Mouse (Mus musculus): Measurements from ENCODE around the gene Aadacl3. TPM values are rescaled to one million over a fixed set of nuclear protein-coding genes. Genes with fewer than 3 reads are reported as not detected.
A peak's percentile ranks its signal among the peaks of the same experiment; 100 is the strongest.

The Aadacl3 gene
- total RNA-seq (2021): not detected
- long read RNA-seq, experiment 1: 0 reads
- long read RNA-seq, experiment 2: 0 reads

DNA sequence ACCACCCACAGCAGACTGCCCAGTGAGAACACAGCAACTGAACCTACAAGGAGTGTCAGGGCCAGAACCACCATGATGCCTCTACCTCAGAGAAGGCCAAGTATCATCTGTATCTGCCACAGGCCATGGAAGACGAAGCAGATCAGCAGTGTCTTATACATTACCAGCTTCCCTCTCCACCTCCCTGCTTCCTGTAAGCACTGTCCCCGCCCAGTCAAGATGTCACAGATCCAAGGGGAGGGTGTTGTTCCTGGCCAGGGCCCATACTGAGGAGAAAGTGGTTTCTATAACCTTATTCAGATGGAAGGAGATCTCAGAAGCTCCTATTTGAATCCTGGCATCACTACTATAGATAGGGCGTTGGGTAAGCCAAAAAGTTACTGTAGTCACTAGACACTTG lies at the start of gene Aadacl3:
Aadacl3 (minus strand) TSS at position 101 of the 400 bp plus-strand sequence.
- intact Hi-C loops (cut with DNase I): no loop called here
- no peak for DNase-seq

DNA sequence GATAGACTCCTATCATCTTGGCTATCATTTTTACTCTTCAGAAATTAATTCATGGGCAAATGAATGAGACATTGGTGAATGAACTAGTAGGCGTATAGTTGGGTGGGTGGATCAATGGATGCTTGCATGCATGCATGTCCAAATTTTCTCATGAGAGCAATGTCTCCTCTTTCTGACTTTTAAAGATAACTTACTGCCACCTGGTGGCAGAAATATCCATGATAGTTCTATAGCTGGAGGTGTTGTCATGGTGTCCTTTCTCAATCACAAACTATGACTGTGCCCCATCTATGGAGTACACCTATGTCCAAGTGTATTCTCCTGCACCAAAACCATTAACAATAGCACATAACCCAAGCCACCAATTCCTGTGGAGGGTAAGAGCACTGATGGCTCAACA lies 43.0 kb upstream of the Aadacl3 start:
- no peak for DNase-seq
- intact Hi-C loops (cut with DNase I): no loop called here

DNA sequence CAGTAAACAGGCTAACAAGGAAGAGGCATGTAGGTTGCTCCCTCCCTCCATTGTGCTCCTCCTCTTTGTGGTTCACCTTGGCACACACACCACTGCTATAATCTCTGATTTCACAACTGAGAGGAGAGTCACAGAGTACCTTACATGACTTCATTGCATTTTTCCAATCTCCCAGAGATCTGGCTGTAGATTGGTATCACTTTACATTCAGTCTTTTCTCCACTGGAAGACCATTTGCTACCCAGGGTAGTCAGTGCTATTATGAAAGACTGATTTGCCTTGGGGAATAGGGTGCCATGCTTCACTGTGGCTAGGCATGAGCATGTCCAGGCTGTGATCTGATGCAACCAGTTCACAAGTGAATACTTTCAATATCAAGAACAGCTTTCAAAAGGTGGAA lies 29.8 kb upstream of the Aadacl3 start:
- DNase-seq: no peak
- intact Hi-C loops (cut with DNase I): no loop called here

DNA sequence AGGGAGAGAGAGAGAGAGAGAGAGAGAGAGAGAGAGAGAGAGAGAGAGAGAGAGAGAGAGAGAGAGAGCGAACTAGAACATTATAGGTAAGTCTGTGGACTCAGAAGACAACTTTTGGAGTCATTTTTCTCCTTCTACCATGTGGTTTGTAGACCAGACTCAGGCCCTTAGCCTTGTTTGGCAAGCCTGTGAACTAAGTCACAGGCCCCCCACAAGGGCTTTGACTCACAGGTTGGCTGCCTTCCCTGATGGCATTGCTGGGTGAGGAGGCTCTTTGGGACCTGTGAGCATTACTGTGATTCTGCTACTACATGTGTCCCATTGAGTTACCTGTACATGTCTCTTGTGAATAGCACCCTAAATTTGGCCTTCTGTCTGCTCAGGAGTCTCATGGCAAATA lies 4.5 kb upstream of the Aadacl3 start:
- intact Hi-C loops (cut with DNase I): no loop called here
- DNase-seq: no peak

GRCm38 (mm10) chr4:144465206-144465605 lies 1.6 kb upstream of the Aadacl3 start:
- intact Hi-C loops (cut with DNase I): no loop called here
- DNase-seq: no peak

- intact Hi-C loops (cut with DNase I): no loop called here
- DNase-seq: no peak
These were observed 10.3 kb downstream of the Aadacl3 start, which contains the start of gene Gm9944 for GRCm38 (mm10) chr4:144453217-144453616. TSS of gene Gm9944 (minus strand) at chr4:144453317.

GRCm38 (mm10) chr4:144448546-144448945 lies 15.0 kb downstream of the Aadacl3 start:
- no peak for DNase-seq
- intact Hi-C loops (cut with DNase I): no loop called here

- intact Hi-C loops (cut with DNase I): no loop called here
- DNase-seq: no peak
These were observed 22.0 kb downstream of the Aadacl3 start for GRCm38 (mm10) chr4:144441582-144441981.

GRCm38 (mm10) chr4:144441095-144441494 lies 22.5 kb downstream of the Aadacl3 start:
- intact Hi-C loops (cut with DNase I): no loop called here
- DNase-seq: no peak

DNA sequence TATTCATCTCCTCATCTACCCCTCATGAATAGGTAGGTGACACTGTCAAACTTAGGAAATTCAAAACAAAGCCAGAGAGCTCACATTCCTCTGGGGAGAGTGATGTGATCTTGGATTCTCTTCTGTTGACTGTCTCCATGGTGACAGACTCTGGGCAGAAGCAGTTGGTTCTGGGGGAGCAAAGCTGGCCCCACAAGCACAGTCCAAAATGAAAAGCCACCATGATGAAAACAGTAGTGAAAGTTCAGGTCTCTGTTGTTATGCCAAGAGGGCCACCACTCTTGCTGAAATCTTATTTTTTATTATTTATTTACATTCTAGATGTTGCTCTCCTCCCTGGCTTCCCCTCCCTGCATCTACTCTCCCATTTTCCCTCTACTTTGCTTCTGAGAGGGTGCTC lies 24.9 kb downstream of the Aadacl3 start, which contains the start of gene 1700012P22Rik:
1700012P22Rik (minus strand) TSS at position 101 of the 400 bp plus-strand sequence.
- DNase-seq: no peak
- intact Hi-C loops (cut with DNase I): no loop called here

GRCm38 (mm10) chr4:144433216-144433615 lies 30.3 kb downstream of the Aadacl3 start:
- intact Hi-C loops (cut with DNase I): no loop called here
- no peak for DNase-seq

- no peak for DNase-seq
- intact Hi-C loops (cut with DNase I): no loop called here
These were observed 32.8 kb downstream of the Aadacl3 start for GRCm38 (mm10) chr4:144430723-144431122.

- intact Hi-C loops (cut with DNase I): no loop called here
- no peak for DNase-seq
These were observed 34.7 kb downstream of the Aadacl3 start for GRCm38 (mm10) chr4:144428868-144429267.

GRCm38 (mm10) chr4:144424590-144424989 lies 39.0 kb downstream of the Aadacl3 start:
- intact Hi-C loops (cut with DNase I): no loop called here

GRCm38 (mm10) chr4:144420644-144421043 lies 42.9 kb downstream of the Aadacl3 start:
- no peak for DNase-seq
- intact Hi-C loops (cut with DNase I): no loop called here

More at GRCm38 (mm10) chr4:144424590-144424989, 39.0 kb downstream of the Aadacl3 start:
- no peak for DNase-seq

DNA sequence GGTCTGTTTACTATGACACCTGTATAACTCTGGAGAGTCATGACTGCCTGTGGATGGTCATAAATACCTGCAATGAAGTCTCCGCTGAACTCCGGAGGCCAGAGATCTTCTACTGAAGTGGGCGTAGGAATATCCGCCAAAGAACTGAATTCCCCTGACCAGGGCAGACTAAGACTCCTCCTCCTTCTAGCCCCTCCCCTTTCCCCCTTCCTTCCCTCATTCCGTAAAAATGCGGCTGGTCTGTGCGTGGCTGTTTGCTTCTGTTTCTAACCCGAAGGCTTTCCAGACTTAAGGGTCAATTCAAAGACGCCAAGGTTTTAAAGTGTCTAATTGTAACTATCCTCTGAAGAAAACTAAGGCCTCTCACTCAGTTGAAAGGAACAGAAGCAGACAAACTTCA lies 55.3 kb downstream of the Aadacl3 start, which contains the start of gene Pramef12:
Pramef12 (minus strand) TSS at position 175 of the 400 bp plus-strand sequence.
- no peak for DNase-seq

GRCm38 (mm10) chr4:144406261-144406660 lies 57.3 kb downstream of the Aadacl3 start:
- intact Hi-C loops (cut with DNase I): no loop called here
- DNase-seq: no peak

More for the DNA sequence above, 55.3 kb downstream of the Aadacl3 start, which contains the start of gene Pramef12:
- intact Hi-C loops (cut with DNase I): no loop called here

DNA sequence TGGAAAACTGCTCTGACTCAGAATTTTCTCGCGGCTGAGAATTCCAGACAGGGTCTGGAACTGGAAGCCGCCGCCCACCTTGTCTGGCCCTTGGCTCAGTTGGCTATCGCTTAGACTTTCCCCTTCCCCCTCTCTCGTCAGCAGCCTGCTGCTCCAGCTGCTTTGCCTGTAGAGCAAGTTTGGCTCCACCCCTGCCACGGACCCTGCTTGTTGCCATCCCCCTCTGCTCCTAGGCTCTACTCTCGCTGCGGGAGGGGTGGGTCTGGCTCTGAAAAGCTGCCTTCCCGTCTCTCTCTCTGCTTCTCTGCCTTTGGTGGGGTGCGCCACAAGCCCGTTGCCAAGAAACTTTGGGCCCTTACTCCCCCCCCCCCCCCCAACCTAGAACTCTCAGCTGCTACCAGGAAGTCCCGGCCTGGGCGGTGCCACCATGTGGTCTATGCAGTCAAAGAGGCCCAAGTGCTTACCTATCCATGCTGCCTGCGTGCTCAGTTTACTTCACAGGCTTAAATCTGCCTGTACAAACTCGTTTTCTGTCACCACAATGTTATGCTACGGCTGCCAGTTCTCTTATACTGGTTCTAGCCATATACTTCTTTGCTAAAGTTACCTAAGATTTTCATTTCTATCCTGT lies 59.0 kb downstream of the Aadacl3 start:
- DNase-seq: peak in 1 of 2 experiments; percentile 6
- intact Hi-C loops (cut with DNase I): no loop called here
